Mouse (Mus musculus): ENCODE data around the gene Prl7a1.

The Prl7a1 gene

DNA sequence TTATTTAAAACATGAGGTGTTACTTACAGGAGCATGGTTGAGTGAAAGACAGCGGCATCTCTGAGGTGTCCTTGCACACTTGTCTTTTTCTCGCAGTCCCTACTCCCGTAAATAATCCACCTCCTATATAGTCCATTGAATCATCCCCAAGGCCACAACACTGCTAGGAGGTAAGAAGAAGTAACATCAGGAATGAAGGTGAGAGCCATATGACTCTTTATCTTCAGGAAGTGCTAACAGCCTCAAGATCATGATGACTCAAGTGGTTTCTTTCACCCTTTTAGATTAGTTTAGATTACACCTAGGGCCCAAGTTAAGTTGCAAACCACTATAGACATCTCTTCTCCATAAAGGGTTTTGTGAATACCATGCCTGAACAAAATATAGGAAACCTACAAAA is at the start of gene Prl7a1:
Gene Prl7a1, minus strand, starts transcription at position 101 of the 400 bp plus-strand sequence.
- DNase-seq = no peak

- DNase-seq = no peak
Measured at GRCm38 (mm10) chr13:27667936-27668335, 25.6 kb upstream of the Prl7a1 start, which contains the start of gene Prl7a2. Gene Prl7a2 (minus strand): TSS chr13:27668036.

DNA sequence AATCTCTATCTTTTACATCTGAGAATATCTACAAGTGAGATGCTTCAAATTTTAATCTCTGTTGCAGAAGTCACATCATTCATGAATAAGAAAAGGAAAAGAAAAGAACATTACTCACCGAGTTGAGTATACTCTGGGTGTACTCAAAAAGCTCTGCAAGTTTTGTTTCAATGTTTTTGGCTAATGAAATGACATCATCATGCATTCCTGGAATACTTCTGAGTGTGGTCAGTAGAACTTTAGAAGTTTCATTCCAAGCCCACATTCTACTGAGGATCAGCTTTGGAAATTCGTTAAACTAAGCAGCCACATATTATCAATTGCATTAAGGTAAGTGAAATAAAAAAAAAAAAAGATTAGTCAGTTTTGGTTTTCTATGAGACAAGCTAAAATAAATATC is 18.5 kb upstream of the Prl7a1 start:
- DNase-seq = no peak

GRCm38 (mm10) chr13:27610482-27610881 is 31.8 kb downstream of the Prl7a1 start, which contains the start of gene Prl7b1:
Gene Prl7b1 (minus strand): TSS chr13:27610582.
- no peak for DNase-seq
